Mouse (Mus musculus) forebrain, postnatal 0 days (tissue): ENCODE measurements around the gene Olfr1346. TPM values are rescaled to one million over a fixed set of nuclear protein-coding genes. Genes with fewer than 3 reads are reported as not detected.

ENCODE experiments used
- ATAC-seq: fragments of 200-750 bp; cut with Nextera tagmentation; 2 replicates; pipeline ENCODE4 v1.8.0; 2017; ENCODE audit warnings: mild to moderate bottlenecking, moderate library complexity
- DNase-seq: peaks from one replicate; pipeline ENCODE4 v3.0.0-alpha.2; 2015
- H3K27ac ChIP-seq: fragments of 300-500 bp; sonication (generic); 2 replicates; pipeline ENCODE4 v1.5.1; 2014; ENCODE audit warnings: low read depth, mild to moderate bottlenecking, antibody characterized with exemption, low read length, moderate library complexity, mixed read lengths
- H3K27me3 ChIP-seq: fragments of 300-500 bp; sonication (generic); 2 replicates; pipeline ENCODE4 v1.6.1; 2014; ENCODE audit warnings: mild to moderate bottlenecking, low read length, mixed read lengths; ENCODE audit not compliant: insufficient read depth
- H3K36me3 ChIP-seq: fragments of 300-500 bp; sonication (generic); 2 replicates; pipeline ENCODE4 v1.6.1; 2014; ENCODE audit warnings: mild to moderate bottlenecking, moderate library complexity; ENCODE audit not compliant: insufficient read depth
- H3K4me1 ChIP-seq: fragments of 300-500 bp; sonication (generic); 2 replicates; pipeline ENCODE4 v1.6.1; 2014; ENCODE audit warnings: antibody characterized with exemption; ENCODE audit not compliant: insufficient read depth
- H3K4me2 ChIP-seq: fragments of 300-500 bp; sonication (generic); 2 replicates; pipeline ENCODE4 v1.6.1; 2014; ENCODE audit warnings: low read depth, mild to moderate bottlenecking, moderate library complexity
- H3K4me3 ChIP-seq: fragments of 300-500 bp; sonication (generic); 2 replicates; pipeline ENCODE4 v1.5.1; 2014; ENCODE audit warnings: low read depth, low read length, mixed read lengths
- H3K9ac ChIP-seq: fragments of 300-500 bp; sonication (generic); 2 replicates; pipeline ENCODE4 v1.6.1; 2014; ENCODE audit warnings: mild to moderate bottlenecking
- H3K9me3 ChIP-seq: fragments of 300-500 bp; sonication (generic); 2 replicates; pipeline ENCODE4 v1.6.1; 2016; ENCODE audit warnings: low read length
- CTCF ChIP-seq: sonication (generic); IDR thresholded peaks from 2 replicates; pipeline ENCODE4 v1.5.1; 2016; ENCODE audit warnings: antibody characterized with exemption, control low read depth, low read depth
- WGBS: fragments of 180-500 bp; shearing (Covaris S2); extraction: QIAGEN DNeasy Blood & Tissue Kit; methylation state at CpG from one replicate; pipeline ENCODE4 v1.1.7; 2014; 5-methylcytosine and 5-hydroxymethylcytosine counted together
- polyA plus RNA-seq: library from polyadenylated mRNA; unstranded; fragments of >200 nt; fragmentation: Nextera tagmentation; extraction: Ambion mirVana; gene quantifications from 2 replicates; pipeline ENCODE4 v1.2.1, GENCODE M21; 2015
- total RNA-seq: library from RNA; depleted of rRNA; stranded (reverse); fragments of >200 nt; gene quantifications from 2 replicates; pipeline ENCODE4 v1.2.3, GENCODE M21; 2014; rRNA removed

Gene Olfr1346
- total RNA-seq (not detected in 2 replicates), polyA plus RNA-seq (not detected in 2 replicates)

GRCm38 (mm10) chr7:6466951-6467350 lies at the start of gene Olfr1346:
Gene Olfr1346 (plus strand): TSS chr7:6467101.
- H3K4me2 ChIP-seq: no peak within 1 kb of the TSS
- no peaks in the 10 kb centered on the region for H3K27me3 ChIP-seq
- TF ChIP-seq CTCF: no peak
- H3K27ac ChIP-seq: no peak within 1 kb of the TSS
- H3K4me1 ChIP-seq: no peaks in the 10 kb centered on the region
- no peak within 1 kb of the TSS for H3K4me3 ChIP-seq
- no peaks in the 10 kb centered on the region for H3K36me3 ChIP-seq
- no peaks in the 10 kb centered on the region for H3K9me3 ChIP-seq
- no peak for DNase-seq
- H3K9ac ChIP-seq: no peak within 1 kb of the TSS
- no peak for ATAC-seq

GRCm38 (mm10) chr7:6419894-6420293 lies 47.0 kb upstream of the Olfr1346 start:
- Histone ChIP-seq H3K9ac (no peak overlapping the region), H3K4me3 (no peak overlapping the region), H3K36me3 (no peaks in the 10 kb centered on the region), H3K4me1 (no peaks in the 10 kb centered on the region), H3K4me2 (no peak overlapping the region), H3K27ac (no peak overlapping the region), H3K9me3 (no peaks in the 10 kb centered on the region), H3K27me3 (no peaks in the 10 kb centered on the region)
- no peak for DNase-seq
- no peak for TF ChIP-seq CTCF
- WGBS: 74% methylated on average over 6 of the region's 6 CpGs
- ATAC-seq: no peak

- Histone ChIP-seq H3K27ac (no peak overlapping the region), H3K27me3 (no peaks in the 10 kb centered on the region), H3K4me2 (no peak overlapping the region), H3K9me3 (no peaks in the 10 kb centered on the region), H3K4me1 (no peaks in the 10 kb centered on the region), H3K36me3 (0 out of 2 replicates have a peak, but pooled peaks cover 3% of the 10 kb centered on the region), H3K4me3 (no peak overlapping the region), H3K9ac (no peak overlapping the region)
- TF ChIP-seq CTCF: no peak
- DNase-seq: no peak
- 90% methylated on average over 3 of the region's 3 CpGs for WGBS
- ATAC-seq: no peak
Measured at GRCm38 (mm10) chr7:6429381-6429780, 37.5 kb upstream of the Olfr1346 start.

GRCm38 (mm10) chr7:6430342-6430741 lies 36.6 kb upstream of the Olfr1346 start:
- Histone ChIP-seq H3K27ac (no peak overlapping the region), H3K4me2 (no peak overlapping the region), H3K9me3 (no peaks in the 10 kb centered on the region), H3K4me1 (peaks cover 6% of the 10 kb centered on the region; the same call in 1 of the 2 replicates), H3K9ac (no peak overlapping the region), H3K27me3 (no peaks in the 10 kb centered on the region), H3K36me3 (0 out of 2 replicates have a peak, but pooled peaks cover 3% of the 10 kb centered on the region), H3K4me3 (no peak overlapping the region)
- peak; percentile 21 for DNase-seq
- peak; percentile 47; the same call in 1 of the 2 replicates for TF ChIP-seq CTCF
- ATAC-seq: no peak
- 37% methylated on average over 2 of the region's 2 CpGs for WGBS

GRCm38 (mm10) chr7:6438388-6438787 lies 28.5 kb upstream of the Olfr1346 start, which contains the start of gene Olfr1344:
Gene Olfr1344 (plus strand): TSS chr7:6438688.
- no peak within 1 kb of the TSS for H3K27ac ChIP-seq
- no peaks in the 10 kb centered on the region for H3K27me3 ChIP-seq
- H3K9me3 ChIP-seq: no peaks in the 10 kb centered on the region
- no peak within 1 kb of the TSS for H3K4me3 ChIP-seq
- H3K9ac ChIP-seq: no peak within 1 kb of the TSS
- no peak for DNase-seq
- no peak within 1 kb of the TSS for H3K4me2 ChIP-seq
- 74% methylated on average over 3 of the region's 3 CpGs for WGBS
- no peak for ATAC-seq
- H3K36me3 ChIP-seq: no peaks in the 10 kb centered on the region
- TF ChIP-seq CTCF: no peak
- peaks cover 8% of the 10 kb centered on the region; the same call in 1 of the 2 replicates for H3K4me1 ChIP-seq

- no peaks in the 10 kb centered on the region for H3K36me3 ChIP-seq
- ATAC-seq (no peak), DNase-seq (no peak)
- H3K9me3 ChIP-seq: no peaks in the 10 kb centered on the region
- H3K27ac ChIP-seq: no peak overlapping the region
- no peak overlapping the region for H3K9ac ChIP-seq
- 59% methylated on average over 2 of the region's 2 CpGs for WGBS
- no peak overlapping the region for H3K4me3 ChIP-seq
- no peak for TF ChIP-seq CTCF
- no peak overlapping the region for H3K4me2 ChIP-seq
- no peaks in the 10 kb centered on the region for H3K27me3 ChIP-seq
- H3K4me1 ChIP-seq: no peaks in the 10 kb centered on the region
Measured at GRCm38 (mm10) chr7:6441173-6441572, 25.7 kb upstream of the Olfr1346 start.

GRCm38 (mm10) chr7:6447771-6448170 lies 19.1 kb upstream of the Olfr1346 start:
- Histone ChIP-seq H3K9me3 (no peaks in the 10 kb centered on the region), H3K4me1 (no peaks in the 10 kb centered on the region), H3K36me3 (no peaks in the 10 kb centered on the region), H3K4me2 (no peak overlapping the region), H3K27me3 (no peaks in the 10 kb centered on the region), H3K9ac (no peak overlapping the region), H3K4me3 (no peak overlapping the region), H3K27ac (no peak overlapping the region)
- no peak for DNase-seq
- ATAC-seq: no peak
- TF ChIP-seq CTCF: no peak
- WGBS: 89% methylated on average over 5 of the region's 5 CpGs
